Mouse (Mus musculus) spleen, adult 2 months (tissue): ENCODE data around the gene Atp1a2. TPM values are rescaled to one million over a fixed set of nuclear protein-coding genes. Genes with fewer than 3 reads are reported as not detected.

Experiments
- DNase-seq, 2 experiments: peaks; one replicate each; pipeline versions ENCODE4 v3.0.0 to v3.0.0-alpha.2; 2012 to 2021; ENCODE audit warnings: low spot score in 2 of 2, low read depth in 1 of 2
- H3K27ac ChIP-seq: fragments of 200-500 bp; 2 replicates; pipeline ENCODE4 v1.5.1; 2012; ENCODE audit warnings: low read length, inconsistent platforms; ENCODE audit not compliant: insufficient read depth
- H3K27me3 ChIP-seq: fragments of 200-500 bp; 2 replicates; pipeline ENCODE4 v1.6.1; 2012; ENCODE audit warnings: mild to moderate bottlenecking, moderate library complexity, low read length, inconsistent platforms; ENCODE audit not compliant: control insufficient read depth, insufficient read depth
- H3K36me3 ChIP-seq: fragments of 200-500 bp; 2 replicates; pipeline ENCODE4 v1.6.1; 2012; ENCODE audit warnings: mild to moderate bottlenecking, low read length, inconsistent platforms; ENCODE audit not compliant: control insufficient read depth, insufficient read depth
- H3K4me1 ChIP-seq: fragments of 200-500 bp; 2 replicates; pipeline ENCODE4 v1.6.1; 2011; ENCODE audit warnings: inconsistent platforms; ENCODE audit not compliant: control insufficient read depth, insufficient read depth, insufficient read length
- H3K4me3 ChIP-seq: fragments of 200-500 bp; 2 replicates; pipeline ENCODE4 v1.5.1; 2011; ENCODE audit warnings: mild to moderate bottlenecking, inconsistent platforms; ENCODE audit not compliant: insufficient read depth, insufficient read length; ENCODE audit errors: extremely low read depth
- CTCF ChIP-seq: fragments of 200-500 bp; IDR thresholded peaks from 2 replicates; pipeline ENCODE4 v1.5.1; 2011; ENCODE audit warnings: mild to moderate bottlenecking, inconsistent platforms; ENCODE audit not compliant: insufficient read depth, insufficient read length, insufficient replicate concordance; ENCODE audit errors: extremely low read depth
- POLR2A ChIP-seq: fragments of 200-500 bp; IDR thresholded peaks from 2 replicates; pipeline ENCODE4 v1.6.1; 2011; ENCODE audit warnings: low read depth, low read length, inconsistent platforms
- WGBS: fragments of 180-500 bp; shearing (Covaris S2); methylation state at CpG from one replicate; pipeline ENCODE4 v1.1.7; 2018; 5-methylcytosine and 5-hydroxymethylcytosine counted together
- polyA plus RNA-seq: library from polyadenylated mRNA; depleted of rRNA; stranded (reverse); fragments of >200 nt; gene quantifications from 2 replicates; pipeline ENCODE4 v1.2.3, GENCODE M21; 2012

The Atp1a2 gene
- polyA plus RNA-seq, 1 experiment: 3.9 TPM

- 80% methylated on average over 12 of the region's 12 CpGs for WGBS
- H3K27ac ChIP-seq: no peak overlapping the region
- H3K36me3 ChIP-seq: no peaks in the 10 kb centered on the region
- H3K4me3 ChIP-seq: no peak overlapping the region
- H3K4me1 ChIP-seq: peaks cover 4% of the 10 kb centered on the region; the same call in 1 of the 2 replicates
- TF ChIP-seq POLR2A (no peak), CTCF (no peak)
- no peak for DNase-seq
- H3K27me3 ChIP-seq: no peaks in the 10 kb centered on the region
These were observed 3.3 kb upstream of the Atp1a2 start for GRCm38 (mm10) chr1:172301180-172301579.

- no peak for TF ChIP-seq CTCF
- TF ChIP-seq POLR2A: no peak
- no peak overlapping the region for H3K27ac ChIP-seq
- H3K36me3 ChIP-seq: no peaks in the 10 kb centered on the region
- WGBS: 68% methylated on average over 5 of the region's 5 CpGs
- no peaks in the 10 kb centered on the region for H3K4me1 ChIP-seq
- no peak for DNase-seq
- no peaks in the 10 kb centered on the region for H3K27me3 ChIP-seq
- no peak overlapping the region for H3K4me3 ChIP-seq
These were observed 2.4 kb upstream of the Atp1a2 start for GRCm38 (mm10) chr1:172300247-172300646.

GRCm38 (mm10) chr1:172299528-172299927 lies 1.7 kb upstream of the Atp1a2 start:
- Histone ChIP-seq H3K4me3 (no peak overlapping the region), H3K36me3 (no peaks in the 10 kb centered on the region), H3K27ac (no peak overlapping the region), H3K4me1 (no peaks in the 10 kb centered on the region), H3K27me3 (no peaks in the 10 kb centered on the region)
- TF ChIP-seq POLR2A: no peak
- no peak for TF ChIP-seq CTCF
- WGBS: 84% methylated on average over 7 of the region's 7 CpGs
- no peak for DNase-seq

GRCm38 (mm10) chr1:172296816-172297510 lies 901 bp downstream of the Atp1a2 start:
- Histone ChIP-seq H3K27me3 (no peaks in the 10 kb centered on the region), H3K36me3 (no peaks in the 10 kb centered on the region), H3K4me1 (no peaks in the 10 kb centered on the region), H3K27ac (no peak overlapping the region), H3K4me3 (no peak overlapping the region)
- 86% methylated on average over 6 of the region's 6 CpGs for WGBS
- no peak for DNase-seq
- TF ChIP-seq CTCF: no peak
- TF ChIP-seq POLR2A: no peak

- Histone ChIP-seq H3K4me1 (no peaks in the 10 kb centered on the region), H3K4me3 (no peak overlapping the region), H3K27ac (no peak overlapping the region), H3K36me3 (no peaks in the 10 kb centered on the region), H3K27me3 (no peaks in the 10 kb centered on the region)
- TF ChIP-seq CTCF (no peak), POLR2A (no peak)
- no peak for DNase-seq
- 80% methylated on average over 4 of the region's 4 CpGs for WGBS
These were observed 2.1 kb downstream of the Atp1a2 start for GRCm38 (mm10) chr1:172295751-172296197.

- Histone ChIP-seq H3K27ac (no peak overlapping the region), H3K36me3 (no peaks in the 10 kb centered on the region), H3K27me3 (no peaks in the 10 kb centered on the region), H3K4me1 (no peaks in the 10 kb centered on the region), H3K4me3 (no peak overlapping the region)
- no peak for DNase-seq
- WGBS: 92% methylated on average over 11 of the region's 11 CpGs
- TF ChIP-seq POLR2A: no peak
- no peak for TF ChIP-seq CTCF
These were observed 4.4 kb downstream of the Atp1a2 start for GRCm38 (mm10) chr1:172293449-172293848.

GRCm38 (mm10) chr1:172292880-172293279 lies 5.0 kb downstream of the Atp1a2 start:
- Histone ChIP-seq H3K4me3 (no peak overlapping the region), H3K4me1 (no peaks in the 10 kb centered on the region), H3K36me3 (no peaks in the 10 kb centered on the region), H3K27me3 (no peaks in the 10 kb centered on the region), H3K27ac (no peak overlapping the region)
- TF ChIP-seq CTCF: no peak
- TF ChIP-seq POLR2A: no peak
- WGBS: 96% methylated on average over 2 of the region's 2 CpGs
- DNase-seq: no peak
